In the genomic region with DNA sequence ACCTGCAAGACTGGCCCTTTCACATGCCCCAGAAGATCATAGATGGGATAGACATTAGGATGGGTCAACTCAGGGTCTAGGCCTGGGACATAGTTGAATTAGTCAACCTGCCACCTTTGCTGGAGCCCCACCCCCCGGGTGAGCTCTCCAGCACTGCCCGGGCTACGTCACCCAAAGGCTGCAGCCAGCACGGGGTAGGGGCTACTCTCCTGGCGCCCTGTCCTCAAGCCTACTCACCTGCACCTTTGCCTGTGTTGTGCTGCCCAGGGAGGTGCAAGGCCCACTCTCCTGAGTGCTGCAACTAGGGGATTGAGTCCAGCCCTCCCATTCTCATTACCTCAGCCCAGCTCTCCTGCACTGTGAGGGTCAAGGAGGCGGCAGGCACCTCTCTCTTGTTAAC, we compare ENCODE assay signal across 19 mouse cellular contexts.
DNase-seq lines count a peak whose midpoint lies in the region; ATAC-seq and TF ChIP-seq lines count a peak whose summit lies in the region.
"Had no signal": no experiment of that assay in that cellular context is flagged by ENCODE, and none has a peak within 500 bp of the region (broad histone marks: within the 10 kb centered on the region; RNA-seq: fewer than 3 reads in every experiment).

No protein-coding gene starts in this region.

- no peak overlapping the region for H3K27ac ChIP-seq in stomach, embryonic 14.5 days (ENCODE audit: low read length)
- H3K27ac ChIP-seq in stomach, postnatal 0 days (replicated peaks) = no peak overlapping the region
- H3K27ac ChIP-seq: embryonic facial prominence, embryonic 13.5 days; forebrain, embryonic 13.5 days; forebrain, embryonic 15.5 days had no signal

- no peaks in the 10 kb centered on the region for H3K9me3 ChIP-seq in stomach, embryonic 14.5 days (ENCODE audit: control insufficient read depth, low read depth, low read length)
- no peaks in the 10 kb centered on the region for H3K9me3 ChIP-seq in stomach, postnatal 0 days (ENCODE audit: control insufficient read depth, low read length)
- H3K9me3 ChIP-seq: embryonic facial prominence, embryonic 13.5 days; forebrain, embryonic 13.5 days; forebrain, embryonic 15.5 days had no signal

- H3K4me2 ChIP-seq in stomach, embryonic 14.5 days (replicated peaks; ENCODE audit: low read depth, low read length) = no peak overlapping the region
- no peak overlapping the region for H3K4me2 ChIP-seq in stomach, postnatal 0 days (replicated peaks; ENCODE audit: low read depth)
- H3K4me2 ChIP-seq: embryonic facial prominence, embryonic 13.5 days; forebrain, embryonic 13.5 days; forebrain, embryonic 15.5 days had no signal

- ATAC-seq in stomach, embryonic 14.5 days (ENCODE audit: insufficient number of reproducible peaks, insufficient read depth, low FRiP score, low read depth) = 0 out of 2 replicates have a peak, but pooled peaks have one; percentile 42
- ATAC-seq in stomach, postnatal 0 days (ENCODE audit: low FRiP score, low TSS enrichment) = no peak
- ATAC-seq: forebrain, embryonic 13.5 days; forebrain, embryonic 15.5 days; forebrain, postnatal 0 days had no signal

- TF ChIP-seq EP300 in stomach, postnatal 0 days (optimal IDR thresholded peaks at IDR 0.05) = no peak

- peak; percentile 72 for DNase-seq in heart, adult 11 months
- DNase-seq in heart, postnatal 36 days = no peak
- DNase-seq in stomach, postnatal 0 days (ENCODE audit: low spot score) = no peak
- DNase-seq in urinary bladder, postnatal 4 days (ENCODE audit: low spot score in 2 of 2) = no peak
- DNase-seq: adrenal gland, adult 2 months; adrenal gland, postnatal 10 days; adrenal gland, postnatal 25 days; cerebellum, adult 11 months; cerebellum, adult 18-20 months; cerebellum, adult 8-10 months; cerebellum, adult 9-11 months; cerebellum, postnatal 14 days; cerebellum, postnatal 36 days; embryo, embryonic 11 days; forebrain, postnatal 0 days had no signal

- no peaks in the 10 kb centered on the region for H3K27me3 ChIP-seq in stomach, embryonic 14.5 days (ENCODE audit: control insufficient read depth, insufficient read depth, low read length)
- H3K27me3 ChIP-seq in stomach, postnatal 0 days (ENCODE audit: control insufficient read depth, insufficient read depth, low read length) = no peaks in the 10 kb centered on the region
- H3K27me3 ChIP-seq: embryonic facial prominence, embryonic 13.5 days; forebrain, embryonic 13.5 days; forebrain, embryonic 15.5 days had no signal

- 79% methylated on average over 6 of the region's 6 CpGs for WGBS in stomach, embryonic 14.5 days
- 80% methylated on average over 6 of the region's 6 CpGs for WGBS in stomach, postnatal 0 days

- no peak overlapping the region for H3K9ac ChIP-seq in stomach, embryonic 14.5 days (replicated peaks; ENCODE audit: low read depth, low read length)
- no peak overlapping the region for H3K9ac ChIP-seq in stomach, postnatal 0 days (ENCODE audit: low read length)
- H3K9ac ChIP-seq: embryonic facial prominence, embryonic 13.5 days; forebrain, embryonic 13.5 days; forebrain, embryonic 15.5 days; forebrain, postnatal 0 days had no signal

- TF ChIP-seq CTCF in stomach, postnatal 0 days (IDR thresholded peaks at IDR 0.05; ENCODE audit: low read depth) = no peak

- no peaks in the 10 kb centered on the region for H3K4me1 ChIP-seq in stomach, embryonic 14.5 days (ENCODE audit: control insufficient read depth, insufficient read depth, low read length)
- no peaks in the 10 kb centered on the region for H3K4me1 ChIP-seq in stomach, postnatal 0 days (replicated peaks; ENCODE audit: control insufficient read depth, insufficient read depth)
- H3K4me1 ChIP-seq: embryonic facial prominence, embryonic 13.5 days; forebrain, embryonic 13.5 days; forebrain, embryonic 15.5 days had no signal

- intact Hi-C loops in heart, postnatal 36 days (cut with DNase I) = no loop called here

- no peaks in the 10 kb centered on the region for H3K36me3 ChIP-seq in stomach, embryonic 14.5 days (ENCODE audit: control insufficient read depth, insufficient read depth, low read length)
- H3K36me3 ChIP-seq in stomach, postnatal 0 days (ENCODE audit: control insufficient read depth, insufficient read depth, low read length) = no peaks in the 10 kb centered on the region
- H3K36me3 ChIP-seq: embryonic facial prominence, embryonic 13.5 days; forebrain, embryonic 15.5 days had no signal

- no peak overlapping the region for H3K4me3 ChIP-seq in stomach, embryonic 14.5 days (ENCODE audit: low read depth, low read length)
- H3K4me3 ChIP-seq in stomach, postnatal 0 days (ENCODE audit: low read depth, low read length) = no peak overlapping the region
- H3K4me3 ChIP-seq: embryonic facial prominence, embryonic 13.5 days; forebrain, embryonic 13.5 days; forebrain, embryonic 15.5 days had no signal
